Mouse (Mus musculus): ENCODE results near the gene Batf3.

DNA sequence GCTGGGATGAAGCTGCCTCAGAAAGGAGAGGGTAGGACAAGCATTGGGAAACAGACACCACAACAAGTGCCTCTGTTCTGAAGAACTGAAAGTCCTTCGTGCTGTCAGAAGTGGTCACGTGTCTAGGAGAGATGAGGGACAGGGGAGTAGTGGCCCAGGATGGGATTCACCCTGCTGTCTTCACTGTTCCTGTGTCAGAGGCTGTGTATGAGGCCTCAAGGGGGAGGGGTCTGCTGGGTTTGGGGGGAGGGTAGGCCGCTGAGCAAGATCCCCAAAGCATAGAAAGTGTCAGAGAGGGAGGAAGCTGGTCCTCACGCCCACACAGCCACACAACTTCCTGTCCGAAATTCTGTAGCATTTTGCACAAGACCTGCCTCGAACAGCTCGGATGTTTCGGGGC is 13.5 kb downstream of the Batf3 start:
- TF ChIP-seq EP300 (IDR thresholded peaks at IDR 0.05; ENCODE audit: low read depth) = no peak
- TF ChIP-seq CTCF (IDR thresholded peaks at IDR 0.05; ENCODE audit: low read depth) = no peak

Data from liver, postnatal 0 days (tissue).